Mouse (Mus musculus) spleen, adult 2 months (tissue): ENCODE measurements around the gene Plce1.

Experiments used
- CTCF ChIP-seq: fragments of 200-500 bp; IDR thresholded peaks from 2 replicates; pipeline ENCODE4 v1.5.1; 2011; ENCODE audit warnings: mild to moderate bottlenecking, inconsistent platforms; ENCODE audit not compliant: insufficient read depth, insufficient read length, insufficient replicate concordance; ENCODE audit errors: extremely low read depth
- POLR2A ChIP-seq: fragments of 200-500 bp; IDR thresholded peaks from 2 replicates; pipeline ENCODE4 v1.6.1; 2011; ENCODE audit warnings: low read depth, low read length, inconsistent platforms

- TF ChIP-seq CTCF (no peak), POLR2A (no peak)
These were observed 112.5 kb downstream of the Plce1 start for GRCm38 (mm10) chr19:38593225-38593897.
